Mouse (Mus musculus) urinary bladder, adult 18-20 months (tissue): ENCODE measurements around the gene Vps41.

ENCODE experiments used
- DNase-seq, 2 experiments: peaks; one replicate each; pipeline ENCODE4 v3.0.0; 2022; ENCODE audit warnings: low spot score in 2 of 2, mixed read lengths in 2 of 2

Vps41 gene

GRCm38 (mm10) chr13:18717185-18717584 is at the start of gene Vps41:
TSS of gene Vps41 (plus strand) at chr13:18717286.
- peak; percentile 63 to 76 for DNase-seq

GRCm38 (mm10) chr13:18698518-18699065 is 18.5 kb upstream of the Vps41 start:
- no peak for DNase-seq

- no peak for DNase-seq
These were observed 5.4 kb upstream of the Vps41 start for GRCm38 (mm10) chr13:18711685-18712084.

GRCm38 (mm10) chr13:18716707-18717106 is 379 bp upstream of the Vps41 start:
- no peak for DNase-seq

DNA sequence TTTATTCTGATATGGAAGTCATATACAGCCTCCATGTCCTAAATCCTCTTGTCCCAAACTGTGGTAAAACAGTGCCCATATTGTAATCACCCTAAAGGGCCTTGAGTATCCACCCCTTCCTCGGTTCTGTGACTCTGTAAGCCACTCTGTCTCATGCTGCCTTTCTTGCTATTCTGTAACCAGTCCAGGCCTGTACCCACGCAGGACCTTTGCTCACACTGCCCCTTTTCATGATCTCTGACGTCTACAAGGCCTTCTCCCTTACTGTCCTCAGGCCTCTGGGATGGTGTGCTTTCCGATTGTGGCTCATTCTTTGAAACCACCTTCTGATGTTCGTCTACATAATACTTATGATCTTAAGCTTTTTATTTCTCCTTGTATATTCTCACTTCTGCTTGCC is 1.4 kb downstream of the Vps41 start:
- no peak for DNase-seq

DNA sequence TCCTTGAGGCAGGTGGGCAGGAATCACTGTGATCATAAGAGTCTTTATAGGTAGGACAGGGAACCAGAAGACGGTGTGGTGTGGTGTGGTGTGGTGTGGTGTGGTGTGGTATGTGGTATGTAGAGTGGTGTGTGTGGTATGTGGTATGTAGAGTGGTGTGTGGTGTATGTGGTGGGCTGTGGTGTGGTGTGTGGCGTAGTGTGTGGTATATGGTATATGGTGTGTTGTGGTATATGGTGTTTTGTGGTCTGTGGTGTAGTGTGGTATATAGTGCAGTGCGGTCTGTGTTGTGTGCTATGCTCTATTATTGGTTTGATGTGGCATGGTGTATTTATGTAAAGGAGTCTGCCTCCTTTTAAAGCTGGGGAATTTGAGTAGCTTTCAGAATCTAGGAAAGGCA is 13.6 kb downstream of the Vps41 start:
- DNase-seq = no peak

GRCm38 (mm10) chr13:18736590-18736989 is 19.5 kb downstream of the Vps41 start:
- no peak for DNase-seq

GRCm38 (mm10) chr13:18743575-18744265 is 26.6 kb downstream of the Vps41 start:
- peak in 1 of 2 experiments; percentile 3 for DNase-seq

DNA sequence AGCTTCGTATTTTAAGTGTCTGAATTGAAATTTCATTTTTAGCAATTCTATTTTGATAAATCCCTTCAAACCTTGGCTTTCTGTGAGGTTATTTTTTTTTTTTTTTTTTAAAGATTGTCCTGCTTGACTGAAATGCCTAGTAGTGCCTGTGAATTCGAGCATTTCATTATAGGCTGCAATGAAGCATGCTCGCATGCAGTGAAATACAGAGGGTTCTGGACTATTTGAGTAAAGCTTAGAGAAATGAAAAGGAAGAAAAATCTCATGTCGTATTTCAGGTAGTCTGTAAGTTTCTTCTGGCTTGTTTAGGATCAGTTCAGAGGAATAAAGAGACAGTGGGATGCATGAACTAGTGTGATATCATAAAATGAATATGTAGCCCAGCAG is 27.2 kb downstream of the Vps41 start:
- DNase-seq = no peak

DNA sequence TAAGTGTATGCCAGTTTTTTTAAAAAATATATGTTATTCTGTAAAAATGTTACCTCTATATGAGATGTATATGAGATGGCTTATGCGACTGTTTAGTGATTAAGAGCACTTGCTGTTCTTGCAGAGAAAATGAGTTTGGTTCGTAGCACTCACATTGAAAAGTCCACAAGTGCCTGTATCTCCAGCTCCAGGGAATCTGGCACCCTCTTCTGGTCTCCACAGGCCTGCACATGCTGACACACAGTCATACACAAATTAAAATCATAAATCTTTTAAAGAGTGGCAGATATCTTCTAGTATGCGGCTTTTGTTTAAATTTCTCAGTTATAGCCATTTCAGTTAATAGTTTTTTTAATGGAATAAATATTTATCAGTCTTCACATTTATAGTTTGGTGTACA is 40.9 kb downstream of the Vps41 start:
- DNase-seq = no peak

DNA sequence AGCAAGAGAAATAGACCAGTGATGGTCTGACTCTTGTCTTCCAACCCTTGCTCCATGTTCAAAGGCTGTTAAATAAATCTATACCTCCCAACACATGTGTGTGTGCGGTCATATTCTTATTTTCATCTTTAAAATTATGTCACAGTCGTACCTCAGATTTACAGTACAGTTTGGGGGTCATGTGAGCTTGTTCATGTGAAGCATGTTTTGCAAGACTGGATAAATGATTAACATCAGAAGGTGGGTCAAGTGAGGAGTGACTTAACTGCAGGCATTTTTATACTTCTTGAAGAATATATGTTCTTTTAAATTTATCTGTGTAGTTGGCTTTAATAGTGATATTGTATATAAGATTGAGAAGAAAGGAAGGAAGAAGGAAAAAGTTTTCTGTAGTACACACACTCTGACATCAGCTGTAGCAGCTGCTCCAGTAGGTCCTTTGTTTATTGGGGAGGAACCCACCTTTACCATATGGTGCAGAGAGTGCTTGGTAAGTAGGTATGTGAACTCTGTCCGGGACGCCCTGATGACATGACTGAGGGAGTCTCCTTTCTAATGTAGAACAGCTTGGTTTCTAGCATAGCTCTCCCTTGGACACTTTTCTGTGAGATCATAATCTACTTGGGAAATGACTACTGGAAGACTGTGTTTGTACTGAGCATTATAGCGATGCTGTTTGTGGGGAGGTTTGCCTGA is 42.4 kb downstream of the Vps41 start:
- DNase-seq = no peak

DNA sequence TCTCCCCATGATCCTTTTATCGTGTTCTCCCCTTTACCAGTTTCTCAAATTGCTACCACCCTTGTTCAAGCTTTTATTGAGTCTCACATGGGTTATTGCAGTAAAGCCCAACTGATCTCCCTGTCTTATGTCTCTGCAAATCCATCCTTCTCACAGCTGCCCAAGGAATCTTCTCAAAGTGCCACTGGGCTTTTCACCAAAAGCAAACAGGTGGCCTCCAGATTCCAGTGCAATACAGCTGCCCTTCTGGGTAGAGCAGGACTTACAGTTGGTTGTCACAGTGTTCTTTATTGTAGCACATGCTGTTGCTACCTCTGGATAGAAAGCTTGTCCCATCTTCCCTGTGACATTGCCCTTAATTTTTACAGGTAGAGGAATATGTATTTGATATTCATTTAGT is 44.4 kb downstream of the Vps41 start:
- DNase-seq = no peak

DNA sequence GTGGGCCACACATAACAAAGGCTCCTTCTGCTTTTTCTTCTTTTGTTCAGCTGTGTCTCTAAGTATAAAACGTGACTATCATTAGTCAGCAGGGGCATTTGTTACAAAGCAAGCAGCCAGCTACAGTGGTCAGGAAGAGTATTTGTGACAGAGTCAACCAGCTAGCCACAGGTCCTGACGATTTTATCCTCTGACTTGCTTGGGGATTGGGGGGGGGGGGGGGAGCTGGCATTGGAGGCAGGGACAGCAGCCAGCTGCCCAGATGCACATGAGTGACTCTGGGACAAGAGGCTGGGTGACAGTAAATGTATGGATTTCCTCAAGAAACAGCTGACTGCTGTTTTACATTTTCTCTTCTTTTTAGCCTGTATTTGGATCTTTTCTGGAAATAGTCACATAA is 50.8 kb downstream of the Vps41 start:
- no peak for DNase-seq

GRCm38 (mm10) chr13:18768495-18768894 is 51.4 kb downstream of the Vps41 start:
- DNase-seq = no peak

- no peak for DNase-seq
These were observed 56.5 kb downstream of the Vps41 start for GRCm38 (mm10) chr13:18773437-18774198.

DNA sequence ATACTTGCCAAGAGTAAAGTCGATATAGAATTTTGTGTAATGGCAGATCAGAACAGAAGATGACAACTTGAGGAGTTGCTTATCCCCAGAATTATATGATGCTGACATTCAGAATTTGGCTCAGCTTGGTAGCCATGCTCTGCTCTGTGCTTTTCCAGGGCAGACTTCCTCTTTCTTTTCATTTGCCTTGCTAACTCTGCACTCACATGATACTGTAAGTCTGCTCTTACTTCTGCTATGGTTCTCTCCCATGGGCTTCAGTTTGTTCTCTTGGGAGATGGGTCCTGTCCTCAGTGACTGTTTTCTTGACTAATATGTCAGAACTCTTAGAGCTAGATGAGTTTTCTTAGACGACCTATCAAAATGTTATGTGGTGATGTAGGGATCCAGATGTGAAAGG is 64.2 kb downstream of the Vps41 start:
- no peak for DNase-seq

DNA sequence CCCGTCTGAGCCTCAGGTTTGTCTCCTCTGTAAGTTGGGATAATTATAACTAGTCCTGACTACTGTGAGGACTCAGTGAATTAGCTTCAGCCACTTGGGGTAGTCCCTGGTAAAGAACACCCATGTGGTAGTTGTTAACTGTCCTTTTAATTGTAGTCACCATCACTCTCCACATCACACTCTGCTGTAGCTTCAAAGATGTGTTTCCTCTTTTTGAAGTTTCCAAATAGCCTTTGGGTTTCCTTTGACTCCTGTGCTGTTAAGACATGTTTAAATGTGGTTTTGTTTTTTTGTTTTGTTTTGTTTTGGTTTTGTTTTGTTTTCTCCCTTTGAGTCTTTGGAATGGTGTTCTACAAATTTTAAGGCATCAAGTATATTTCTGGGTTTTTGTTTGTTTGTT is 68.6 kb downstream of the Vps41 start:
- no peak for DNase-seq

GRCm38 (mm10) chr13:18788040-18788439 is 71.0 kb downstream of the Vps41 start:
- no peak for DNase-seq

DNA sequence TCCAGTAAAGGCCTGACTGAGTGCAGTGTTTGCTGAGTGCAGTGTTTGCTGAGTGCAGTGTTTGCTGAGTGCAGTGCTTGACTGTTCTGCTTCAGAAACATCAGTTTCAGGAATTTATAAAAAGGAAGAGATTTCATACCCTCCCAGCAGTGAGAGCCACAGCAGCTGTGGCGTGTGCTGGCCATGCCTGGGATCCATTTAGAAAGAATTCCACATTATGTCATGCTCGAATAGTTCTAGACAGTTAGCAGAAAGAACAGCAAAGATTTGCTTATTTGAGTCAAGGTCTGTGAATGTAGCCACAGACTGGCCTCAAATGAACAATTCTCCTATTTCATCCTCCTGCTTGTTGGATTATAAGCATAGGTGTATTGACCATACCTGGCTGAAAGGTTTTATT is 71.6 kb downstream of the Vps41 start:
- no peak for DNase-seq

DNA sequence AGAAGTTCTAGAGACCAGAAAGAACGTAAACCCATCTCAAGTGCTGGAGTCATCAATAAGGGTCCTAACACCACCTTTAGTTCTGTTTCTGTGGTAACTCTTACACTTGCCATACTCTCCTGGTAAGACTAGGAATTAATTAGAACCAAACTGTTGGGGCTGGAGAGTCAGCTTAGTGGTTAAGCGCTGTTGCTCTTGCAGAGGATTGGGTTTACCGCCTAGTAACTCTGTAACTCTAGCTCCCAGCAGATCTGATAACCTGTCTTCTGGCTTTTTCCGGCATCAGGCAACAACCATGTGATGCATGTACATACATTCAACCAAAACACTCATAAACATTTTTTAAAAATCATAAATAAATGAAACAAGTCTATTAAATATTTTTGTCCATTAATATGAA is 72.6 kb downstream of the Vps41 start:
- no peak for DNase-seq

- DNase-seq = no peak
These were observed 73.0 kb downstream of the Vps41 start for GRCm38 (mm10) chr13:18790086-18790485.

- no peak for DNase-seq
These were observed 74.2 kb downstream of the Vps41 start for GRCm38 (mm10) chr13:18791314-18791713.

- DNase-seq = no peak
These were observed 74.6 kb downstream of the Vps41 start for GRCm38 (mm10) chr13:18791724-18792123.
